Mouse (Mus musculus): Measurements from ENCODE around the gene Slc35e3.

Slc35e3 gene

DNA sequence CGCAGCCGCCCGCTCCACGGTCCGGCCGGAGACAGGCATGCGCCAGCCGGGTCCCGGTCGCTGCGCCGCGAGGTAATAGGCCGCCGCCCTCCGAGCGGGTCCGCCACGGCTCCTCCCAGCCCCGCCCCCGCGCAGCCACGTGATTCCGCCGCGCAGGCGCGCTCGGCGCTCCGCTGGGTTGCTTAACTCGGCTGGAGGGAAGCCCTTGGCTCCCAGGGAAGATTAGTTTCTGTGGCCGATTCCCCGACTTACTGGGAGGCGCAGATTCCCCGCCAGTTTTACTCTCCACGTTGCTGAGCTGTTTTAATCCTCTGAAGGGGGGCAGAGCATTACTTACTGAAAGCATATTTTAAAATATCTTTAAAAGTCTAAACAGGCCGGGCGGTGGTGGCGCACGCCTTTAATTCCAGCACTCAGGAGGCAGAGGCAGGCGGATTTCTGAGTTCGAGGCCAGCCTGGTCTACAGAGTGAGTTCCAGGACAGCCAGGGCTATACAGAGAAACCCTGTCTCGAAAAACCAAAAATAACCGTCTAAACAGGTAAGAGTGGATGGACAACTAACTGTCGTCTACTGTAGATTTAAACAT, at the start of gene Slc35e3:
TSS of gene Slc35e3 (minus strand) at position 69 of the 587 bp plus-strand sequence.
- DNase-seq, result peak; percentile 95 to 98

DNA sequence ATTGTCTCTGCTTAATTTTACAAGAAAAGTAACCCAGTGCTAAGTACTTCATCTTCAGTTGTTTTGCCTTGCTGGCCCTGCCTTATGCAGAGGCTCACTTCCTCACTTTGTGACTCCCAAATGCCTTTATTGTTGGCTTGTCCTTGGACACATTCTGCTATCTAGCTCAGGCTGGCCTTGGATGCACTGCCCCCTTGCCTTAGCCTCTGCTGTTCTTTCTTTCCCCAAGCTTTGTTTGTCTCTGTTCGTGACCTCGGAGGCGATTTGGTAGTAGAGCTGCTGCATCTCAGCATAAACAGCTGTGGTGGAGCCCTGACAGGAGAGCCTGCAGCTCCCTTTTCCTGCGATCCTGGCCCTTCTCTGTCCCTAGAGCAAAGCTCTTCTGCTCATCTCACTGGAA, 49.0 kb upstream of the Slc35e3 start:
- no peak for DNase-seq

DNA sequence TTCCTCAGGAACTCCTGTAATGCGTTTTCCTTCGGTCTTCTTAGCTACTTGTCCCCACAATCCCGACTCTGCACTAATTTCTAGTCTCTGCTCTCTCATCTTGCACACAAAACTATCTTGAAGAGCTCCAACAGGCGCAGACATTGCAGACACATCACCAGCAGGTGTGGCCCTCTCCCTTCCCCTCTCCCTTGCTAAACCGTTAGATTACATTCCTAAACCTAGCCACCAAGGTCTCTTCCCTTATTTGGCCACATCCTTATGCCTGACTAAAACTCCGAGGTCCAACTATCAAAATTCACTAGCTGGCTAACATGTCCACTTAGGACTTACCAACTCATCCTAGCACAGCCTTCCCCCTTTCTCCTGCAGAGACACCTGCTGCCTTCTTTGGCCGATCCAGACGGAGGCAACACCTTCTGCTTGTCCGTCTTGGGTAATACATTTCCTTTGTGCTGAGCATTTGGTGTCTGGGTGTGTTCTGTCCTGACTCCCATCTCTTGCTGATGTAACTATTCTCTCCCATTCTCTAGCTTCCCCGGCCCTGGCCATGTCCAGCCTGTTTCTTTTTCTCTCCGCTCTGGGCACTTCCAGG, 47.4 kb upstream of the Slc35e3 start:
- no peak for DNase-seq

DNA sequence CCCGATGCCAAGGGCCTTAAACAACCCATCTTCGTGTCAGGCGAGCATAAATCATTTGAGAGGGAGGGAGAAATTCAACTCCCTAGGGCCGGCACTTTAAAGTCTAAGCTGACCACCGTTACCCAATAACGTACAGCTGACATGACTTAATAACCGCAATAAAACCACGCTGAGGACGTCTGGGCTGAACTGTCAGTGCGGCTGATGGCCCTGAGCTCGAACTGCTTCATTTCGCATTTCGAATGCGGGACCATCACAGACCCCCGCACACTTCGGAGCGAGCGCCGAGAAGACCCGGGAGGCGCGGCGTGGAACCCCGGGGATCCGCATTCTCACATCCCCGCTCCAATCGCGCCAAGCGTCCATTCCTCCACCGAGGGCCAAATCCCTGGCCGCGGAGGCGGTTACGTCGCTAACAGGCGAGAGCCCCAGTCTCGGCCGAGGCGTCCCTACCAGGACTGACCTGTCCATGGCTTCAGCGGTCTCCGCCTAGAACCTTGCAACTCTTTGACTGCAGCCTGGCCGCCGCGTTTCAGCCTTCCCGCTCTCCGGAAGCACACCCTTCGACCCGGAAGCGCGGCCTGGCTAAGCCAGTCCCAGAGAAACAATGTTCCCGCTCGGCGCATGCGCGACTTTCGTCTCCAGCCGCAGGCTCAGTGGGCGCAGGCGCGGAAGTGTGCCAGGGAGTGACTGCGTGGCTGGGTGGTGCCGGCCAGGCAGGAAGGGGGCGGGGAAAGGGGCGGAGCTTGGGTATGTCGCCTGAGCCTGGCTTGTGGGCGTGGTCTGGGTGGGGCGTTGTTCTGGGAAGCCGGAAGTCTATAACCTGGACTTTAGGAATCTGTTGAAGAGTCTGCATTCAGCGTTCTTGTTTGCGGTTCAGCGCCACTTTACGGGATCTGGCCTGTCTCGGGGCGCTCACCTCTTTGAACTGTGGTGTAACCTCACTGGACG, 46.3 kb upstream of the Slc35e3 start, which contains the start of gene Nup107:
TSS of gene Nup107 (minus strand) at position 565 of the 951 bp plus-strand sequence.
- DNase-seq, result peak; percentile 100

GRCm38 (mm10) chr10:117791171-117791470, 45.0 kb upstream of the Slc35e3 start:
- no peak for DNase-seq

GRCm38 (mm10) chr10:117790421-117791170, 44.4 kb upstream of the Slc35e3 start:
- DNase-seq, result no peak

DNA sequence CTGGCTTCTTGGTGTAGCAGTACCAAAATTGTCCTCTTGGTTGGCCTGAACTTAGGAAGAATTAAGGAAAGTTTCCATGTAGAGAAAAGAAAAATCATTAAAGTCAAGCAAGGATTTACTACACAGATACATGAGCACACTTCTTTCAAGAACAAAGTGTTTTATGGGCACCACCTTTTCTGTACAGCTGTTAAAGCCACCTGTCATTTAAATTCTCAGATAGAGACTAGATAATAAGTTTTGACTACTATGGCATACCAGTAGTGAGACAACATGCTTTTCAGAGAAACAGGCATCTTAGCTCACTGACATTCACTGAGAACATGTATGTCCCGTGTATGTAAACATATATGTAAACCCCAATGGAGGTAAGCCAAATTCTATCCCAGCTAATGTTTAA, 43.8 kb upstream of the Slc35e3 start:
- DNase-seq, result no peak

DNA sequence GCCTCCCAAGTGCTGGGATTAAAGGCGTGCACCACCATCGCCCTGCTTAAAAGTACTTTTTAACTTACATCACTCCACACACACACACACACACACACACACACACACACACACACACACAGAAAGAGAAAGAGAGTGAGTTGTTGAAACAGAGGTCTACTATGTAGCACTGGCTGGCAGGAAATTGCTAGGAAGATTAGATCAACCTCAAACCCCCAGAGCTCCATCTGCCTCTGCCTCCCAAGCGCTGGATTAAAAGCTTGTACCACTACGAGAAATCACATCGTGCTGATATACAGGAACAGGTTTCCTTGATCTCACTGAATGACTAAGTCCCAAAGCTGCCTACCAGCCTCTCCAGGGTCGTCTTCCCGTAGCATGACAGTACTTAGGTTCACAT, 38.5 kb upstream of the Slc35e3 start:
- DNase-seq, result no peak

- DNase-seq, result no peak
Measured at GRCm38 (mm10) chr10:117783786-117784420, 37.7 kb upstream of the Slc35e3 start.

DNA sequence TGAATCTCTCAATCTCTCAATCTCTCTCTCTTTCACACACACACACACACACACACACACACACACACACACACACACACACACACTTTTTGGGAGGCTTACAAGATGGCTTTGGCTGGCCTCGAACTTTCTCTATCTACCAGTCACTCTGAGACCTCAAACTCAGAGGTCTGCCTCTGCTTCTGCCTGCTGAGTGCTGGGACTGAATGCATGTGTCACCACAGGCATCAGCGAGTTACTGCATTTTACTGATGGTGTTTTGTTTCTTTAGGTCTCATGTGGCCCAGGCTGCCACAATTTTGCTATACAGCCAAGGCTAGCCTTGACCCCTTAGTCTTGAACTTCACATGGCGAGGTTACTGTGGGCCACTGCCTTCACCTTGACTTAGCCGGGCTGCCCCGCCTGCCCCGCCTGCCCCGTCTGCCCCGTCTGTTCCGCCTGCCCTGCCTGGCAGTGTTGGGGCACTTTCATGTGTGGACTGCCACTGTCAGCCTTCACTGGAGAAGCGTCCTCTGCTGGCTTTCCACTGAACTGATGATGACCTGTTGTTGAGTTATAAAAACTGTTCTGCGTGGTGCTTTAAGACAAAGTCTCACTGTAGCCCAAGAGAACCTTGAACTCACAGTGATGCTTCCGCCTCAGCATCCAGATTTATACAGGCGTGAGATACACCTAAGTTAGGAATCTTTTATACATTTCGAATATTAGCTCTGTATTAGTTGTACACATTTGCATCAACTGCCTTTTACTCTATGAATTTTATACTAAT, 36.5 kb upstream of the Slc35e3 start:
- DNase-seq, result peak in 1 of 2 experiments; percentile 42

DNA sequence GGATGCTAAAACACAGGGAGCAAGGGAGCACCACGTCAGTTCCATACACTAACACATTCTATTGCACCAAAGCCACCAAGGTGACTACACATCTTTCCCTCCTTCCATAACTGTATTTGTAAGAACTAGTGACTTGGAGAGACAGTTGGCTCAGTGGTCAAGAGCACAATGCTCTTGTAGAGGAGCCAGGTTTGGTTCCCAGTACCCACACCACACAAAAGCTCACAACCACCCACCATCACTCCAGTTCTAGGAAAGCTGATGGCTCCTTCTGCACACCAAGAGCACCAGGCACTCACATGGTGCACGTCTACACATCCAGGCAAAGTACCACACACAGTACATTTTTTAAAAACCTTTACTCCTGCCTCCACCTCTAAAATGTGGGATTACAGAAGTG, 35.9 kb upstream of the Slc35e3 start:
- no peak for DNase-seq

GRCm38 (mm10) chr10:117781021-117781725, 35.0 kb upstream of the Slc35e3 start:
- no peak for DNase-seq

- no peak for DNase-seq
Measured at GRCm38 (mm10) chr10:117780306-117780911, 34.2 kb upstream of the Slc35e3 start.

DNA sequence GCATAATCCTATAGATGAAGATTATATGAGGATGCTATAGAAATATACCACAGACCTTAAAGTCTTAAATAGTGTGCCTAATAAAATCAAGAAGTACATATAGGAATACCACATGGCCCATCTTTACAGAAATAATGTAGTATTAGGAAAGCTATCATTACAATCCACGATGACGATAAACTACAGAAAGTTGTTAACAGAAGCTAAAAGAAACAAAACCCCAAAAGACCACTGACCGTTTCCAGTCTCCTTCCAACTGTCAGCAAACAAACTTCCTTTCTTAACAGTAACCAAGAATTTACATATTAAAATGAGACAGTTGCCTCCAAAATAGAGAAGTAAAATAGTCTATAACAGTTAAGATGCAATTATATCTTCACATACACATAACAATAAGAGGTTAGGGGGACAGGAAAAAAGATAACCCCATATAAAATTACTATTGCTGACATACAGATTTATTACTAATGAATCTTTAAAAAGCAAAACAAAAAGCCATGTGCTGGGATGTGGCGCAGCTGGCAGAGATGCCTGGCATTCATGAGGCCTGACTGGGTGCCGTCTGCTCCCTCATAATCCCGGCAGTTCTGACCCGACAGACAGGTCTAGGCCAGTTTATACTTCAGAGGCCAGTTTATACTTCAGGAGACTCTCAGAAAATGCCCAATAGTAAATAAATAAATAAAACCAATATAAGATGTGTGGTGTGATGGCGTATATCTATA, 33.6 kb upstream of the Slc35e3 start:
- DNase-seq, result no peak

DNA sequence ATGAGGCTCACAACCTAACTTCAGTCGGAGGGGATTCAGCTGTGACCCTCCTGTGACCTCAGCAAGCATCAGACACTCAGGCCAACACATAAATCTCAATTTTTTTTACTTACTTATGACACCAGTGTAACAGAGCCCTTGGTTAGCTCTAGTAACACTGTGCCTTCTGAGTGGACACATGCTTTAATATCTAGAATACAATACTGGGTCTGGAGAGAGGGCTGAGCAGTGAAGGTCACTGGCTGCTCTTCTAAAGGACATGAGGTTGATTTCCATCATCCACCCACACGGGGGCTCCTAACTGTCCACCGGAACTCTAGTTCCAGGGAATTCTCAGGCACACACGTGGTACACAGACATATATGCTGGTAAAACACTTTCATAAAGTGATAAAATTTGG, 32.8 kb upstream of the Slc35e3 start:
- DNase-seq, result no peak

GRCm38 (mm10) chr10:117778328-117778910, 32.3 kb upstream of the Slc35e3 start:
- no peak for DNase-seq

- DNase-seq, result no peak
Measured at GRCm38 (mm10) chr10:117777501-117778327, 31.5 kb upstream of the Slc35e3 start.

DNA sequence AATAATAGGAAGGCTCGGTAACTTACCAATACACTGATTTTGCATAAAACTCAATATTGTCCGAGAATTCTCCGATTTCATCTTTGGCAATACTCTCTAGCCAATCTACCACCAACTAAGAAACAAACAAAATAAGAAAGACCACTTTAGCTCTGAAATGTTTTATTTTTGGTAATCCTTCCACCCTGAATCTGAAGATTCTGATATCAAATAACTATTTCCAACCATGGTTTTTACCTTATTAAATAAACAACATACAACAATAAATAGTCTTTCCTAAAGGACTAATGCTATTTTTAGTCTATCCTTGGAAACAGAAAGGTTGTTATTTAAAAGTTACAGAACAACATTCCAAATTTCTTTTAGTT, 30.9 kb upstream of the Slc35e3 start:
- DNase-seq, result no peak
